Mouse (Mus musculus): ENCODE measurements around the gene Lrguk.

DNA sequence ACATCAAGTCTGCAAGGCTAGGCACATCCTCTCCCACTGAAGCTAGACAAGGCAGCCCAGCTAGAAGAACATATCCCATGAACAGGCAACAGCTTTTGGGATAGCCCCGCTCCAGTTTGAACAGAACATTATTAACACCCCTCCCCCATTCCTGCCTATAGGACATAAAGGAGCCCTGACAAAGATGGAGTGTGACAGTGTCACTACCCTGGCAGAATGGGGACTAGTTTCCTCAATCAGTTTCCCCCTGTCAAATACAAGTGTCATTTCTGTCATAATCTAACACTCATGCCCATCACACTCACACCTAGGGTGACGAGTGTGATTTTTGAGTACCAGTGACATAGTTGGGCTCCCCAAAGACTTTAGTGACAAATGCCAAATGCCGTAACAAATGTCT is 118.8 kb downstream of the Lrguk start:
- TF ChIP-seq POLR2A (IDR thresholded peaks at IDR 0.05; ENCODE audit: extremely low read depth, insufficient read depth, low read length) (no peak), CTCF (IDR thresholded peaks at IDR 0.05; ENCODE audit: extremely low read depth, insufficient read depth, low read length) (no peak)
